Comparison of ENCODE assay signal across 9 mouse cellular contexts in the genomic region with DNA sequence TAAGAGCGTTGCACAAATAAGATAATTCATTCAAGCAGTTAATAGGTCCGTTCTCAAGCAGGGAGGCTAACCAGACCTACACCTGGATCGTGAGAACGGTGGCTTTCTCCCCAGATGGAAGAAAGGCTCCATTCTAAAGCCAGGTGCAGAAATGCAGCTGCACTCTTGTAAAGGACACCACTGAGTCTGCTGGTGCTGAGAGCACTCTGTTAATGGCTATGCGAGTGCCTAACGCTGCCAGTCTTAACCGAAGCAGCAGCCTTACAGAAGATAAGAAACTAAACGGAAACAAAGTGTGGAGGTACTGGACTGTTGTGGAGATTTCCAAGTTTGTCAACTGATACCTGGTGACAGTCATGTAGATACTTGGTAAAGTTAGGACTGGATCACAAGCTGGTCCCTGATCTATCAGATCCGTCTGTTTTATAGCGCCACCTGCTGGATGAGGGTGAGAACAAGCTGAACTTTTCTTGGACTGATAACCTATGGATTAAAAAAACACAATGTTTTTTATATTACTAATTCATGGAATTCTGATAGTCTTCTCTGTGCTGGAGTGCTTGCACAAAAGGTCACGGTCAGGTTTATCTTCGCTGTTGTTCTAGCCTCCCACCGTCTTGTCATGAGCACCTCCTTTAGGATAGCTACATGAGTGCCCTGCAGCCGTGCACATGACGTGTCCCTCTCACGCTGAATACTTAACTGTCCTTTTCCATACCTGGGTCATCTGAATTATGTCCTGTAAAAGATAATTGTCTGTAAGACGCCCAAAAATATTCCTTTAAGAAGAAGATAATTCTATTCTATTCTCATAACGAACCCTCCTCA. TPM values are rescaled to one million over a fixed set of nuclear protein-coding genes. Genes with fewer than 3 reads are reported as not detected.
A peak's percentile ranks its signal among the peaks of the same experiment; 100 is the strongest.
DNase-seq lines count a peak whose midpoint lies in the region; ATAC-seq lines count a peak whose summit lies in the region.
"Had no signal": no experiment of that assay in that cellular context is flagged by ENCODE, and none has a peak within 500 bp of the region (broad histone marks: within the 10 kb centered on the region; RNA-seq: fewer than 3 reads in every experiment).

No protein-coding gene starts in this region.

- no peaks in the 10 kb centered on the region for H3K27me3 ChIP-seq in liver, embryonic 12.5 days (replicated peaks)
- no peaks in the 10 kb centered on the region for H3K27me3 ChIP-seq in limb, embryonic 11.5 days (ENCODE audit: control insufficient read depth, insufficient read depth, low read length)
- no peaks in the 10 kb centered on the region for H3K27me3 ChIP-seq in splenic B cell, adult 2 months (ENCODE audit: control insufficient read depth, insufficient read depth, low read length, poor library complexity, severe bottlenecking)
- H3K27me3 ChIP-seq: Patski had no signal

- no peaks in the 10 kb centered on the region for H3K4me1 ChIP-seq in liver, embryonic 12.5 days
- H3K4me1 ChIP-seq in limb, embryonic 11.5 days (ENCODE audit: control insufficient read depth, insufficient read depth, low read length): peaks cover 8% of the 10 kb centered on the region

- H3K27ac ChIP-seq in liver, embryonic 12.5 days: no peak overlapping the region
- no peak overlapping the region for H3K27ac ChIP-seq in limb, embryonic 11.5 days (replicated peaks; ENCODE audit: low read depth, low read length)

- peak; percentile 55 for DNase-seq in liver
- DNase-seq in kidney, adult 9 months: peak; percentile 78
- DNase-seq in limb, embryonic 11.5 days (ENCODE audit: low spot score): peak; percentile 84
- peak; percentile 48 to 66 for DNase-seq in natural killer cell, adult 2 months (ENCODE audit: low spot score in 2 of 2)
- DNase-seq in splenic B cell, adult 2 months (ENCODE audit: low read depth, low spot score): peak; percentile 82

- H3K9ac ChIP-seq in liver, embryonic 12.5 days: no peak overlapping the region
- no peak overlapping the region for H3K9ac ChIP-seq in limb, embryonic 11.5 days (ENCODE audit: low read length)

- H3K9me3 ChIP-seq in liver, embryonic 12.5 days (replicated peaks): no peaks in the 10 kb centered on the region
- no peaks in the 10 kb centered on the region for H3K9me3 ChIP-seq in limb, embryonic 11.5 days (ENCODE audit: control insufficient read depth, low read length)

- 58% methylated on average over 18 of the region's 18 CpGs for WGBS in liver, embryonic 12.5 days (ENCODE audit: insufficient replicate concordance)
- WGBS in limb, embryonic 11.5 days: 55% methylated on average over 18 of the region's 18 CpGs

- no peak for ATAC-seq in liver, embryonic 12.5 days
- peak; percentile 61 for ATAC-seq in common myeloid progenitor, adult 5-6 weeks (replicated peaks; ENCODE audit: low read depth, poor library complexity, severe bottlenecking)
- ATAC-seq in granulocyte monocyte progenitor cell, adult 5-6 weeks (replicated peaks; ENCODE audit: poor library complexity, severe bottlenecking): peak; percentile 43; the same call in 1 of the 2 replicates
- ATAC-seq in limb, embryonic 11.5 days (ENCODE audit: insufficient number of reproducible peaks, low FRiP score, low TSS enrichment, low read depth): peak; percentile 56; the same call in 1 of the 2 replicates
- ATAC-seq: Patski had no signal

- no peak overlapping the region for H3K4me3 ChIP-seq in liver, embryonic 12.5 days
- no peak overlapping the region for H3K4me3 ChIP-seq in limb, embryonic 11.5 days (ENCODE audit: low read depth, low read length)

- H3K4me2 ChIP-seq in liver, embryonic 12.5 days: no peak overlapping the region
- no peak overlapping the region for H3K4me2 ChIP-seq in limb, embryonic 11.5 days (ENCODE audit: low read depth, severe bottlenecking)

- no peaks in the 10 kb centered on the region for H3K36me3 ChIP-seq in liver, embryonic 12.5 days
- H3K36me3 ChIP-seq in limb, embryonic 11.5 days (ENCODE audit: control insufficient read depth, insufficient read depth, low read length): no peaks in the 10 kb centered on the region
- H3K36me3 ChIP-seq in splenic B cell, adult 2 months (ENCODE audit: control insufficient read depth, insufficient read depth, low read length, poor library complexity, severe bottlenecking): no peaks in the 10 kb centered on the region

RNA-seq across cellular contexts. Expression of a gene that starts 45.7 kb away (rescaled TPM):
- polyA plus RNA-seq in liver, embryonic 12.5 days (2016; fragmentation: Nextera tagmentation; extraction: Ambion mirVana): 3.8 and 4.3 TPM in 2 replicates
- 2.3 and 5.4 TPM in 2 replicates for total RNA-seq in common myeloid progenitor, adult 5-6 weeks (2017)
- total RNA-seq in granulocyte monocyte progenitor cell, adult 5-6 weeks (2014; fragmentation: Nextera tagmentation): 3.7 and 6.7 TPM in 2 replicates
- total RNA-seq in granulocyte monocyte progenitor cell, adult 5-6 weeks (2017): 3.0 and 4.4 TPM in 2 replicates
- polyA plus RNA-seq in limb, embryonic 11.5 days (2014; fragmentation: Nextera tagmentation; extraction: Ambion mirVana): 24.3 and 25.7 TPM in 2 replicates
